Mouse (Mus musculus): ENCODE measurements around the gene Gm853. TPM values are rescaled to one million over a fixed set of nuclear protein-coding genes. Genes with fewer than 3 reads are reported as not detected.

Gm853 gene
- polyA plus RNA-seq, 2 experiments = not detected

DNA sequence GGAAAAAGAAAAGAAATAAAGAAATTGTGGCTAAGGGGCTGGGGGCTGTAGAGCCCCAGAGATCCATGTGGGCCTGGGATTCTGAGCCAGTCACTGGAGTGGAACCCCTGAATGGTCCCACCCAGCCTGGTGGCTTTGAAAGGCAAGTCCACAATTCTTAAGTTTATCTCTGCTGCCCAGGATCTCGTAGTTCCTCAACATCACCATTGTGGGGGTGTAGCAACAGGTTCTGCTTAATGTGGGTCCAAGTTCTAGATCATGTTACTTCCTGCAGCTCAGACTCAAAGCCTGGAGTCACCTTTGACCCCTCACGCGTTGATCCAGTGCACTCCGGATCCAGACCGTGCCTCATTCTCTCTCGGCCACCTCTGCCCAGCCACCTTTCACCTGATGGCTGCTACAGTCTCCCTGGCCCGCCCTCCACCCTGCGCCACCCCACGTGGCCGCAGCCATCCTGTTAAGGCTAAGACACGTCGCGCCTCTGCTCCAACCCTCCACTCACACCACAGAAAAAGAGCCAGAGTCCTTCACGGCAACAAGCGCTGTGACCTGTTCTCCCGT lies 52.7 kb downstream of the Gm853 start:
- H3K9ac ChIP-seq (replicated peaks) = no peak overlapping the region
- H3K4me1 ChIP-seq (replicated peaks; ENCODE audit: control insufficient read depth in 2 of 2, insufficient read depth in 2 of 2, low read length in 1 of 2) = peaks cover 10 to 19% of the 10 kb centered on the region in 2 experiments
- ATAC-seq (ENCODE audit: insufficient read depth) = no peak
- no peak overlapping the region for H3K4me3 ChIP-seq (ENCODE audit: insufficient read depth in 1 of 2, low read depth in 2 of 2, low read length in 2 of 2)
- H3K27me3 ChIP-seq (ENCODE audit: control insufficient read depth, insufficient read depth, low read length) = no peaks in the 10 kb centered on the region; the same call in 1 of the 2 replicates
- no peaks in the 10 kb centered on the region for H3K9me3 ChIP-seq (ENCODE audit: control insufficient read depth, low read length)
- H3K36me3 ChIP-seq (replicated peaks; ENCODE audit: control insufficient read depth, insufficient read depth, low read depth) = 0 out of 2 replicates have a peak, but pooled peaks cover 4% of the 10 kb centered on the region
- no peak overlapping the region for H3K27ac ChIP-seq
- no peak for DNase-seq (ENCODE audit: low read depth in 3 of 3, low spot score in 3 of 3)
- WGBS (ENCODE audit: insufficient replicate concordance) = 68% methylated on average over 16 of the region's 16 CpGs
- TF ChIP-seq CTCF (IDR thresholded peaks at IDR 0.05; ENCODE audit: low read depth) (no peak), EP300 (IDR thresholded peaks at IDR 0.05; ENCODE audit: low read depth) (no peak)
- H3K4me2 ChIP-seq (ENCODE audit: low read depth) = no peak overlapping the region

DNA sequence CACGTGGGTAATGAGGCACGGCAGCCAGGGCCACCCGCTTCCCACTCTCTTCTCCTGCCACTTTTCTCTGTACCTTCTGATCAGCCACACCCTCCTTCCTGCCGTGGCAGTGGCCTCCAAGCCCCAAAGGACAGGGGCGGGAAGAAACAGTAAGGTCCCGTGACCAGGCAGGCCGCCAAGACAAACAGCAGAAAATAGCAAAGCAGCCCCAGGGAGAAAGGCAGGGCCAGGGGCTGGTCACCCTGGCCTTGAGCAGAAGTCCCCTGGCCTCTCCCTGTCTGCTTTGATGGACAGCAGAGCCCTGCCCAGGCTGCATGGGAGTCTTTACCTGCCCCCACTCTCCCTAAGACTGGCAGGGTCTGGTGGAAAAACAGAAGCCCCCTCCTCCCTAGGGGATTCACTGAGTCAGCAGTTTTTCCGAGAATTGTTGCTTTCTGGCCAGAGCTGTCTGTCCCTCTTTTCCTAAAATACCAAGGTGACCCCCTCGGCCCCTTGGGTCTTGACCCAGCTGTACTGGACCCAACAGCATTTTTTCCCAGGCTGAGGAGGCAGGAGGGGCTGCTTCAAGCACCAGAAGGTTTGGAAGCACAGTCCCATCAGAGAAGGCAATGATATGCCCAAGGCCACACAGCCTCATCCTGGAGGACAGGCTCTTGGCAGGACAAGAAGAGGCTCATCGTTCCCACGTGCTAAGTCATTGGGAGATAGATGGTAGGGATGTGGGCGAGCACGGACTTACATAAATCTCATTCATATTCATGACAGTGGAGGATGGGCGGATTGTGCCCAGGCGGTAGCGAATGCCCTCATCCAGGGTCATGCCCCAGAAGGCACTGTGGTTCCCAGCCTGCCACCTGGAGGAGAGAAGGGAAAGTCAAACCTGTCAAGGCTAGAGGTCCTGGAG lies 53.7 kb downstream of the Gm853 start:
- Histone ChIP-seq H3K27ac (no peak overlapping the region), H3K9ac (replicated peaks) (no peak overlapping the region), H3K27me3 (ENCODE audit: control insufficient read depth, insufficient read depth, low read length) (peaks cover 4% of the 10 kb centered on the region), H3K4me2 (ENCODE audit: low read depth) (no peak overlapping the region), H3K4me1 (replicated peaks; ENCODE audit: control insufficient read depth in 2 of 2, insufficient read depth in 2 of 2, low read length in 1 of 2) (peaks cover 4 to 13% of the 10 kb centered on the region in 2 experiments), H3K36me3 (replicated peaks; ENCODE audit: control insufficient read depth, insufficient read depth, low read depth) (0 out of 2 replicates have a peak, but pooled peaks cover 4% of the 10 kb centered on the region), H3K4me3 (ENCODE audit: insufficient read depth in 1 of 2, low read depth in 2 of 2, low read length in 2 of 2) (no peak overlapping the region), H3K9me3 (ENCODE audit: control insufficient read depth, low read length) (no peaks in the 10 kb centered on the region)
- no peak for DNase-seq (ENCODE audit: low read depth in 3 of 3, low spot score in 3 of 3)
- peak; percentile 24 for ATAC-seq (ENCODE audit: insufficient read depth)
- TF ChIP-seq CTCF (IDR thresholded peaks at IDR 0.05; ENCODE audit: low read depth) (peak; percentile 32; the same call in 1 of the 2 replicates), EP300 (IDR thresholded peaks at IDR 0.05; ENCODE audit: low read depth) (no peak)
- WGBS (ENCODE audit: insufficient replicate concordance) = 38% methylated on average over 16 of the region's 16 CpGs

DNA sequence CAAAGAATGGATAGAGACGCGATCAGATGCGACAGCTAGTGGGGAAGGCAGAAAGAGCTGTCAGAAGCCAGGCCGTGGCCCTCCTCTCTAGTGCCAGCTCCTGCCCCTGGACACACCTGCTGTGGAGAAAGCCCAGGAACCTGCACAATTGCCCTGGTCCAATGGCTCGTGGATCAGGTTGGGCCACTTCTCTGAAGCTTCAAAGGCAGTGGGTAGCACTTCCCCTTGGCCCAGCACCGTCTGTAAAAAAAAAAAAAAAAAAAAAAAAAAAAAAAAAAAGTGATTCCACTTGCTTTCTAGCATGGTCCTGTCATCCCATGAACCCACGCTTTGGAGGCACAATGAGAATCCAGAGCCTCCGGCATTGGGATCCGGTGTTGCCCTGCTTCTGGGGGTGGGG lies 54.4 kb downstream of the Gm853 start:
- H3K4me1 ChIP-seq (replicated peaks; ENCODE audit: control insufficient read depth in 2 of 2, insufficient read depth in 2 of 2, low read length in 1 of 2) = peaks cover 0 to 8% of the 10 kb centered on the region in 2 experiments; a peak in 2 of 4 replicates
- H3K27me3 ChIP-seq (ENCODE audit: control insufficient read depth, insufficient read depth, low read length) = peaks cover 9% of the 10 kb centered on the region
- TF ChIP-seq EP300 (IDR thresholded peaks at IDR 0.05; ENCODE audit: low read depth) (no peak), CTCF (IDR thresholded peaks at IDR 0.05; ENCODE audit: low read depth) (no peak)
- DNase-seq (ENCODE audit: low read depth in 3 of 3, low spot score in 3 of 3) (no peak), ATAC-seq (ENCODE audit: insufficient read depth) (no peak)
- H3K4me3 ChIP-seq (ENCODE audit: insufficient read depth in 1 of 2, low read depth in 2 of 2, low read length in 2 of 2) = no peak overlapping the region
- H3K9ac ChIP-seq (replicated peaks) = no peak overlapping the region
- H3K27ac ChIP-seq = no peak overlapping the region
- 38% methylated on average over 9 of the region's 9 CpGs for WGBS (ENCODE audit: insufficient replicate concordance)
- no peak overlapping the region; the same call in 1 of the 2 replicates for H3K4me2 ChIP-seq (ENCODE audit: low read depth)
- 0 out of 2 replicates have a peak, but pooled peaks cover 4% of the 10 kb centered on the region for H3K36me3 ChIP-seq (replicated peaks; ENCODE audit: control insufficient read depth, insufficient read depth, low read depth)
- no peaks in the 10 kb centered on the region for H3K9me3 ChIP-seq (ENCODE audit: control insufficient read depth, low read length)

DNA sequence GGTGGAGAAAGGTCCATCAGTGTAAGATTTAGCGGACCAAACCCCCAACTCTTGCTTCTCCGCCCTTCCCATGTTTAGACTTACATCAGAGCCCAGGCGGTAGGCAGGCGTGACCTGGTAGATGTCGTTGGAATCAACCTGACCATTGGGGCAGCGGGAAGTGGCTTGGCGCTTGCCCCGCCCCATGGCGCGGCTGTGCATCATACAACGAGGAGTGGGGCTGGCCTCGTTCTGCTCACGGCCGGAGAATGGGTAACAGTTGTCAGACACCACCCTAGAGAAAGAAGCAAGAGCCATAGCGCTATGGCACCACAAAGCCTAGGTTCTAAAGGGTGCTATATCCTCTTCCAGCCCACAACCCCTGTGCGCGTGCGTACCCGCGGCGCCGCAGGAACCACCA lies 54.9 kb downstream of the Gm853 start:
- Histone ChIP-seq H3K4me1 (replicated peaks; ENCODE audit: control insufficient read depth in 2 of 2, insufficient read depth in 2 of 2, low read length in 1 of 2) (peaks cover 0 to 4% of the 10 kb centered on the region in 2 experiments; a peak in 2 of 4 replicates), H3K27me3 (ENCODE audit: control insufficient read depth, insufficient read depth, low read length) (peaks cover 13% of the 10 kb centered on the region), H3K27ac (no peak overlapping the region), H3K9me3 (ENCODE audit: control insufficient read depth, low read length) (no peaks in the 10 kb centered on the region), H3K4me3 (ENCODE audit: insufficient read depth in 1 of 2, low read depth in 2 of 2, low read length in 2 of 2) (no peak overlapping the region), H3K4me2 (ENCODE audit: low read depth) (no peak overlapping the region; the same call in 1 of the 2 replicates), H3K9ac (replicated peaks) (no peak overlapping the region), H3K36me3 (replicated peaks; ENCODE audit: control insufficient read depth, insufficient read depth, low read depth) (0 out of 2 replicates have a peak, but pooled peaks cover 4% of the 10 kb centered on the region)
- DNase-seq (ENCODE audit: low read depth in 3 of 3, low spot score in 3 of 3) (no peak), ATAC-seq (ENCODE audit: insufficient read depth) (no peak)
- 45% methylated on average over 22 of the region's 22 CpGs for WGBS (ENCODE audit: insufficient replicate concordance)
- no peak for TF ChIP-seq CTCF (IDR thresholded peaks at IDR 0.05; ENCODE audit: low read depth)
- TF ChIP-seq EP300 (IDR thresholded peaks at IDR 0.05; ENCODE audit: low read depth) = no peak

DNA sequence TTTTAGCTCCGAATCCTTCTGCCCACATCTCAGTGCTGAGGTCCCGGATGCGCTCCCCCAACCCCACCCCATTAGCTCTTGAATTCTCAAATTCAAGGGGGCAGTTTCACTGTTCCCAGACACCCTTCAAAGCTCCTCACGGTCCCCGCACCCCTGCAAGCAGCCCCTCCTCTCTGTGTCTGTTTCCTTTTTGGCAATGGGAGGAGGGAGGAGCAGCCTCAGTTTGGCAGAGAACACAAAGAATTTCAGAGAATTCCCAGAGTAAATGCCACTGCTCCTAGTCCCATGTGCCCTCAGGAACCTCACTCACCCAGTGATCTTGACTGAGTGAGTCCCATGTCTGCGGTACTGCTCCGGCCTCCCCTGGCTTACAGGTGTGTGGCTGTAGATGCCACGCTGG lies 55.6 kb downstream of the Gm853 start:
- no peaks in the 10 kb centered on the region for H3K4me1 ChIP-seq (replicated peaks; ENCODE audit: control insufficient read depth in 2 of 2, insufficient read depth in 2 of 2, low read length in 1 of 2)
- no peak overlapping the region for H3K4me3 ChIP-seq (ENCODE audit: insufficient read depth in 1 of 2, low read depth in 2 of 2, low read length in 2 of 2)
- H3K27me3 ChIP-seq (ENCODE audit: control insufficient read depth, insufficient read depth, low read length) = peaks cover 13% of the 10 kb centered on the region
- no peak overlapping the region for H3K4me2 ChIP-seq (ENCODE audit: low read depth)
- no peak overlapping the region for H3K9ac ChIP-seq (replicated peaks)
- WGBS (ENCODE audit: insufficient replicate concordance) = 70% methylated on average over 8 of the region's 8 CpGs
- H3K36me3 ChIP-seq (replicated peaks; ENCODE audit: control insufficient read depth, insufficient read depth, low read depth) = 0 out of 2 replicates have a peak, but pooled peaks cover 4% of the 10 kb centered on the region
- no peak for DNase-seq (ENCODE audit: low read depth in 3 of 3, low spot score in 3 of 3)
- H3K27ac ChIP-seq = no peak overlapping the region
- TF ChIP-seq CTCF (IDR thresholded peaks at IDR 0.05; ENCODE audit: low read depth) = no peak
- TF ChIP-seq EP300 (IDR thresholded peaks at IDR 0.05; ENCODE audit: low read depth) = no peak
- no peak for ATAC-seq (ENCODE audit: insufficient read depth)
- no peaks in the 10 kb centered on the region for H3K9me3 ChIP-seq (ENCODE audit: control insufficient read depth, low read length)

Data from liver, embryonic 14.5 days (tissue).